In the genomic region with DNA sequence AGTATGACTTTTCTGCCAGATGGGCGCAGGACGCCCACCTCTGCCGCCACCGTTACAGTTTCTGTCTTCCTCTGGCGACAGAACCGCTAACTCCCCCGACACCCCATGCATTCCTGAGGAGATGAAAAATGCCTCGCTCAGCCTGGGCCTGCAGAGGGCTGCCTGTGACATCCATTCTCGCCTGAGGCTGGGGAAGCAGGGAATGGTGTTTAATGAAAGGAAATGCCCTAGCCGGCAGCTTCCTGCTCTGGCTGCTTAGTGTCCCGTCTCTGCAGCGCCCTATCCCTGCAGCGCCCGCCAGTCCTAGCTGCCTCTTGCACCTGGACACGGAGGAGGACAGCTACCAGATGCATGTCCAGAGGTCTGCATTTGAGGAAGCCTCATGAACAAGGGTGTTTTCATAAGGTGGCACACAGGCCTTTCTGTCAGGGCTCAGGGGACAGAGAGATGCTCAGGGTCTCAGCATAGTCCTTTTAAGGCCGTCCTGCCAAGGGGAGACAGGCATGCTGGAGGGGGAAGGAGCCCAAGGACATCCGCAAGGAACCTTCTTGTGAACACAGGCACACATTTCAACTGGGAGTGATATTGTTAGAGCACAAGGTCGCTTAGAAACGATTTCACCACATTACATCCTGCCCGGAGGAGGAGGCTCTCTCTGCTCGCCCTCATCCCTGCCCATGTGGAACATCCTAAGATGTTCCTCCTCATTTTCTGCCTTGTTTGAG, we compare ENCODE assay signal across 9 mouse cellular contexts. TPM values are rescaled to one million over a fixed set of nuclear protein-coding genes. Genes with fewer than 3 reads are reported as not detected.
DNase-seq lines count a peak whose midpoint lies in the region; ATAC-seq and TF ChIP-seq lines count a peak whose summit lies in the region.
"Had no signal": no experiment of that assay in that cellular context is flagged by ENCODE, and none has a peak within 500 bp of the region (broad histone marks: within the 10 kb centered on the region; RNA-seq: fewer than 3 reads in every experiment).

No protein-coding gene starts in this region.

- peak overlapping the region; percentile 45 for H3K9ac ChIP-seq in heart, embryonic 16.5 days (ENCODE audit: low read length)

- TF ChIP-seq CTCF in gastrocnemius, adult 2 months (IDR thresholded peaks at IDR 0.05), result no peak

- DNase-seq in gastrocnemius, adult 2 months, result no peak
- DNase-seq in gastrocnemius, adult 8-10 months (ENCODE audit: low spot score in 2 of 2), result no peak
- peak; percentile 35 for DNase-seq in ZHBTc4 (ENCODE audit: low read depth, low spot score)
- peak; percentile 86 to 88 for DNase-seq in left cerebral cortex, postnatal 14 days (ENCODE audit: low spot score in 2 of 2)
- peak; percentile 68 for DNase-seq in right cerebral cortex, postnatal 14 days
- no peak for DNase-seq in cerebellum, adult 11 months
- no peak for DNase-seq in urinary bladder, postnatal 25 days (ENCODE audit: low spot score)

- 12% methylated on average over 21 of the region's 21 CpGs for WGBS in heart, embryonic 16.5 days

- H3K4me3 ChIP-seq in gastrocnemius, adult 2 months, result peak overlapping the region; percentile 49
- H3K4me3 ChIP-seq in heart, embryonic 16.5 days (ENCODE audit: low read length), result peak overlapping the region; percentile 42

- ATAC-seq in heart, embryonic 16.5 days (replicated peaks; ENCODE audit: extremely low read depth, insufficient read depth, low FRiP score), result no peak

- H3K36me3 ChIP-seq in heart, embryonic 16.5 days (ENCODE audit: control insufficient read depth, insufficient read depth), result no peaks in the 10 kb centered on the region

- H3K27ac ChIP-seq in gastrocnemius, adult 2 months, result peak overlapping the region; percentile 62
- no peak overlapping the region for H3K27ac ChIP-seq in heart, embryonic 16.5 days (ENCODE audit: low read length)
- H3K27ac ChIP-seq: macrophage had no signal

- H3K9me3 ChIP-seq in heart, embryonic 16.5 days (replicated peaks; ENCODE audit: control insufficient read depth, low read length), result no peaks in the 10 kb centered on the region

- H3K4me2 ChIP-seq in heart, embryonic 16.5 days (ENCODE audit: low read depth, low read length), result peak overlapping the region; percentile 68

- intact Hi-C loops in gastrocnemius, adult 2 months (cut with DNase I), result loop anchor here (5.0 kb wide), 1 partner anchor 44 kb away; no protein-coding TSS in a partner anchor
- intact Hi-C loops in left cerebral cortex, postnatal 14 days (cut with DNase I), result no loop called here

- peaks cover 17% of the 10 kb centered on the region for H3K4me1 ChIP-seq in heart, embryonic 16.5 days (ENCODE audit: control insufficient read depth, insufficient read depth, low read length)

- H3K27me3 ChIP-seq in heart, embryonic 16.5 days (ENCODE audit: control insufficient read depth, insufficient read depth, low read length), result 0 out of 2 replicates have a peak, but pooled peaks cover 2% of the 10 kb centered on the region

RNA-seq across cellular contexts. Expression of gene Sox8, which starts 13.7 kb away (rescaled TPM):
- 1 to 10 TPM in 1 of 2 experiments, under 1 TPM in 1; 0.92 to 1.1 TPM for total RNA-seq in gastrocnemius, adult 2 months (2021)
- total RNA-seq in gastrocnemius, adult 8-10 months (2022), result under 1 TPM; 0.19 to 0.76 (median 0.70) TPM
- 0.54 and 0.82 TPM in 2 replicates for polyA plus RNA-seq in heart, embryonic 16.5 days (2015; fragmentation: Nextera tagmentation; extraction: Ambion mirVana)
- total RNA-seq in left cerebral cortex, postnatal 14 days (2021), result 10 to 100 TPM; 62.2 to 70.1 TPM
- polyA plus RNA-seq: macrophage had no signal

RNA-seq across cellular contexts. Expression of gene Lmf1, which starts 22.1 kb away (rescaled TPM):
- total RNA-seq in gastrocnemius, adult 2 months (2021), result 10 to 100 TPM in 1 of 2 experiments, 1 to 10 TPM in 1; 9.7 to 14.9 TPM
- 10 to 100 TPM; 10.4 to 14.1 (median 10.8) TPM for total RNA-seq in gastrocnemius, adult 8-10 months (2022)
- polyA plus RNA-seq in heart, embryonic 16.5 days (2015; fragmentation: Nextera tagmentation; extraction: Ambion mirVana), result 36.9 and 39.8 TPM in 2 replicates
- total RNA-seq in left cerebral cortex, postnatal 14 days (2021), result 10 to 100 TPM; 22.1 to 23.4 TPM

RNA-seq across cellular contexts. Expression of gene Sstr5, which starts 59.7 kb away (rescaled TPM):
- total RNA-seq in gastrocnemius, adult 2 months (2021), result not detected
- not detected for total RNA-seq in gastrocnemius, adult 8-10 months (2022)
- 0.07 and 0.12 TPM in 2 replicates for polyA plus RNA-seq in heart, embryonic 16.5 days (2015; fragmentation: Nextera tagmentation; extraction: Ambion mirVana)
- under 1 TPM; 0.15 to 0.26 TPM for total RNA-seq in left cerebral cortex, postnatal 14 days (2021)
- polyA plus RNA-seq: macrophage had no signal

Comparison
In these comparisons a context has a peak if more than half of its experiments do, and no peak if none do; other contexts are left out.
1. DNase-seq: peak in ZHBTc4 (single experiment), left cerebral cortex, postnatal 14 days (2 of 2) and right cerebral cortex, postnatal 14 days (single experiment); none in gastrocnemius, adult 2 months (single experiment), gastrocnemius, adult 8-10 months (0 of 2), cerebellum, adult 11 months (single experiment) and urinary bladder, postnatal 25 days (single experiment).
2. RNA of gene Sox8, which starts 13.7 kb away (total RNA-seq): 62.2 to 70.1 TPM in left cerebral cortex, postnatal 14 days; 0.92 to 1.1 TPM in gastrocnemius, adult 2 months and 0.19 to 0.76 TPM in gastrocnemius, adult 8-10 months; every median in the first group is over 10 times any median in the second.